Mouse (Mus musculus) ES-E14 (cell line): ENCODE results near the gene Lta. TPM values are rescaled to one million over a fixed set of nuclear protein-coding genes. Genes with fewer than 3 reads are reported as not detected.

Source experiments
- DNase-seq: peaks from one replicate; pipeline ENCODE4 v3.0.0-alpha.2; 2013; ENCODE audit warnings: low read depth, low spot score
- H3K27ac ChIP-seq: 2 replicates; pipeline ENCODE4 v1.5.1; 2012; ENCODE audit warnings: low read depth, mild to moderate bottlenecking, low read length, moderate library complexity, mixed read lengths; ENCODE audit not compliant: poor library complexity, insufficient read depth, severe bottlenecking
- H3K36me3 ChIP-seq: 2 replicates; pipeline ENCODE4 v1.6.1; 2012; ENCODE audit warnings: mild to moderate bottlenecking, low read length, moderate library complexity, mixed read lengths; ENCODE audit not compliant: control insufficient read depth, poor library complexity, insufficient read depth, severe bottlenecking
- H3K4me1 ChIP-seq, 2 experiments: fragments of 150-350 bp in 1 of 2; sonication (generic) in 1 of 2; 2 replicates each; pipeline ENCODE4 v1.6.1; 2012; ENCODE audit warnings: low read length in 2 of 2, mild to moderate bottlenecking in 1 of 2, mixed read lengths in 1 of 2; ENCODE audit not compliant: control insufficient read depth in 2 of 2, insufficient read depth in 2 of 2, poor library complexity in 1 of 2
- H3K4me3 ChIP-seq, 2 experiments: fragments of 150-350 bp in 1 of 2; sonication (generic) in 1 of 2; 2 replicates each; pipeline ENCODE4 v1.5.1; 2012; ENCODE audit warnings: low read length in 2 of 2, low read depth in 1 of 2, mild to moderate bottlenecking in 1 of 2, mixed read lengths in 1 of 2; ENCODE audit not compliant: insufficient read depth in 1 of 2, poor library complexity in 1 of 2, severe bottlenecking in 1 of 2
- H3K9ac ChIP-seq: 2 replicates; pipeline ENCODE4 v1.6.1; 2012; ENCODE audit warnings: low read depth, mild to moderate bottlenecking, low read length, mixed read lengths; ENCODE audit not compliant: poor library complexity, insufficient read depth, severe bottlenecking
- H3K9me3 ChIP-seq: fragments of 150-350 bp; sonication (generic); 2 replicates; pipeline ENCODE4 v1.6.1; 2012; ENCODE audit warnings: low read depth, mild to moderate bottlenecking, low read length; ENCODE audit not compliant: control insufficient read depth, insufficient read depth
- CHD2 ChIP-seq: IDR thresholded peaks from 2 replicates; pipeline ENCODE4 v1.6.1; 2014; ENCODE audit warnings: mild to moderate bottlenecking, low read depth, low read length, inconsistent platforms
- HCFC1 ChIP-seq: IDR thresholded peaks from 2 replicates; pipeline ENCODE4 v1.6.1; 2012; ENCODE audit warnings: low read length, inconsistent platforms, borderline replicate concordance; ENCODE audit not compliant: insufficient read depth
- MAFK ChIP-seq: IDR thresholded peaks from 2 replicates; pipeline ENCODE4 v1.6.1; 2014; ENCODE audit warnings: mild to moderate bottlenecking, low read depth, low read length, inconsistent platforms; ENCODE audit not compliant: insufficient read depth
- ZC3H11A ChIP-seq: IDR thresholded peaks from 2 replicates; pipeline ENCODE4 v1.6.1; 2012; ENCODE audit warnings: low read depth, mild to moderate bottlenecking, inconsistent platforms, low read length, borderline replicate concordance
- ZNF384 ChIP-seq: IDR thresholded peaks from 2 replicates; pipeline ENCODE4 v1.6.1; 2012; ENCODE audit warnings: low read depth, low read length, inconsistent platforms
- in situ Hi-C, 2 experiments: fragments of 600-800 bp; cut with MboI; formaldehyde crosslinking; loops; one replicate each; pipeline ENCODE4 v1.15.1; 2025; ENCODE audit warnings: low sequenced_read_pairs in 2 of 2, inconsistent platforms in 1 of 2; ENCODE audit not compliant: unreplicated experiment in 2 of 2
- total RNA-seq: library from RNA; depleted of rRNA; stranded (reverse); fragments of 300-350 nt; gene quantifications from 2 replicates; pipeline ENCODE4 v1.2.3, GENCODE M21; 2012

Gene Lta
- total RNA-seq, 1 experiment = 0.13 TPM

- in situ Hi-C loops = no loop called here
- Histone ChIP-seq H3K9me3 (no peaks in the 10 kb centered on the region), H3K36me3 (peaks cover 14% of the 10 kb centered on the region)
Observed at GRCm38 (mm10) chr17:35225456-35225855, 20.3 kb upstream of the Lta start.

DNA sequence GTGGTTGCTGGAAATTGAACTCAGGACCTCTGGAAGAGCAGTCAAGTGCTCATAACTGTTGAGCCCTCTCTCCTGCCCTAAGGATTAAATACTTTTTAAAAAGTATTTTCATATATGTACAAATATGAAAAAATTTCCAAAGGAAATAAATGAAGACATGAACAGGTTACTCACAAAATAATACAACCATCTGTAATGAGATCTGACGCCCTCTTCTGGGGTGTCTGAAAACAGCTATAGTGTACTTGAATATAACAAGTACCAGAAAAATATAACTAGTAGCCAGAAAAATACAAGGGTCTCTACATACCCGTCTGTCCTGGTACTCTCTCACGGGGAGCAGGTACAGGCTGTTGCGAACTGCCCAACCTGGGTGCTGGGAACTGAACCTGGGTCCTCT, 19.5 kb upstream of the Lta start:
- no peak for DNase-seq
- no peaks in the 10 kb centered on the region for H3K9me3 ChIP-seq
- H3K9ac ChIP-seq = no peak overlapping the region
- in situ Hi-C loops = no loop called here
- no peak for TF ChIP-seq ZNF384
- no peak for TF ChIP-seq CHD2
- TF ChIP-seq ZC3H11A = no peak
- no peak for TF ChIP-seq HCFC1
- TF ChIP-seq MAFK = no peak
- no peak overlapping the region for H3K27ac ChIP-seq
- no peak overlapping the region for H3K4me3 ChIP-seq
- H3K36me3 ChIP-seq = peaks cover 9% of the 10 kb centered on the region
- peaks cover 0 to 6% of the 10 kb centered on the region in 2 experiments; a peak in 1 of 4 replicates for H3K4me1 ChIP-seq

More at GRCm38 (mm10) chr17:35225456-35225855, 20.3 kb upstream of the Lta start:
- no peak for DNase-seq
- no peak overlapping the region for H3K4me3 ChIP-seq
- no peak overlapping the region for H3K9ac ChIP-seq
- TF ChIP-seq MAFK = no peak
- TF ChIP-seq HCFC1 = no peak
- TF ChIP-seq ZNF384 = no peak
- no peak for TF ChIP-seq CHD2
- no peak for TF ChIP-seq ZC3H11A
- H3K4me1 ChIP-seq = peaks cover 0 to 3% of the 10 kb centered on the region in 2 experiments; a peak in 1 of 4 replicates
- no peak overlapping the region for H3K27ac ChIP-seq

- TF ChIP-seq MAFK (no peak), HCFC1 (no peak), ZNF384 (no peak), CHD2 (no peak)
- no peak overlapping the region for H3K4me3 ChIP-seq
- H3K9me3 ChIP-seq = no peaks in the 10 kb centered on the region
- H3K4me1 ChIP-seq = peaks cover 3 to 10% of the 10 kb centered on the region in 2 experiments; a peak in 2 of 4 replicates
- H3K27ac ChIP-seq = no peak overlapping the region
- in situ Hi-C loops = no loop called here
- H3K9ac ChIP-seq = no peak overlapping the region
- DNase-seq = no peak
- H3K36me3 ChIP-seq = 0 out of 2 replicates have a peak, but pooled peaks cover 2% of the 10 kb centered on the region
Observed at GRCm38 (mm10) chr17:35222299-35222698, 17.1 kb upstream of the Lta start.

DNA sequence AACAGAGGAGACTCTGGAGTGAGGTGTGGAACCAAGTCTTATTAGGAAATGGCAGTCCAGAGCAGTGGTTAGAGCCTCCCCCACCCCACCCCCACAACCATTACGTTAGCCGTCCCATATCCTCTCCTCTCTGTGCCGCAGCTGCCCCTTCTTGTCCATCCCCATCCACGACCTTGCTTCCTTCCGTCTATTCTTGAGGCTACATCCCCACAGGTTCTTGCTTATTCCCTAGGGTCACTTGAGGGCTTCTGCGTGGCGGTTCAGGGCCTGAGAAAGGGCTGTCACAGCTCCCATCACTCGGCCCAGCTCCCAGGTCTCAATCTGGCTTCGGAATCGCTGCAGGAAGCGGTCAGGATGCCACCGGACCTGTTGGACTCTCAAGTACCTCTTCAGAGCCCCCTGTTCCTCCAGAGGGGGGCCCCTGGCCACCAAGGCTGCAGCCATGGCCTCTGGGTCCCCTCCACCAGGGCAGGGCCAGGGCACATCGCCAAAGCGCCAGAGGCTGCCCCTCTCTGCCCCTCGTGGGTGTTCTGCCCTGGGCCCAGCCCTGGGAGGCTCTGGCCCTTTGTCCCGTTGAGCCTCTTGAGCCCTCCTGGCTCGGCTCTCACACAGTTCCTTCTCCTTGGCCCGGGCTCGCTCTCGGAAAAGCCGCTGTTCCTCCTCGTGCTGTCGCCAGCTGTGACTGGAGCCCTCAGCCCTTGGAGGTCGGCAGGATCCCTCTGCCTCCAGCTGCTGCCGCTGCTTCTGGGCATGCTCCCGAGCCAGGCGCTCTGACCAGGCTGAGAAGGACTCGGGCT, 15.2 kb upstream of the Lta start, which contains the start of gene Gm16181:
Gene Gm16181, plus strand, starts transcription at position 679 of the 797 bp plus-strand sequence.
- Histone ChIP-seq H3K27ac (0 out of 2 replicates have a peak within 1 kb of the TSS, but pooled peaks have one; percentile 20), H3K9ac (peak within 1 kb of the TSS; percentile 80), H3K4me1 (peaks cover 3 to 10% of the 10 kb centered on the region in 2 experiments; a peak in 2 of 4 replicates), H3K36me3 (0 out of 2 replicates have a peak, but pooled peaks cover 2% of the 10 kb centered on the region), H3K9me3 (no peaks in the 10 kb centered on the region), H3K4me3 (peak within 1 kb of the TSS; percentile 32 to 61)
- in situ Hi-C loops = no loop called here
- DNase-seq = no peak
- TF ChIP-seq MAFK (no peak), CHD2 (no peak), ZNF384 (no peak), ZC3H11A (no peak), HCFC1 (no peak)
